Mouse (Mus musculus) gastrocnemius, adult 8-10 months (tissue): Measurements from ENCODE around the gene Clcn7. TPM values are rescaled to one million over a fixed set of nuclear protein-coding genes. Genes with fewer than 3 reads are reported as not detected.
A peak's percentile ranks its signal among the peaks of the same experiment; 100 is the strongest.
"Not testable (repeated sequence)": the region's sequence is repeated elsewhere in the genome, so short reads cannot be mapped to it uniquely, and the experiment has no call there.

ENCODE experiments used
- DNase-seq, 2 experiments: peaks; one replicate each; pipeline ENCODE4 v3.0.0; 2022; ENCODE audit warnings: low spot score in 2 of 2
- total RNA-seq, 4 experiments: library from RNA; stranded (reverse); gene quantifications; 2 replicates each; pipeline ENCODE4 v1.2.4; 2022

The Clcn7 gene
- 10 to 100 TPM; 13.0 to 18.3 (median 16.0) TPM for total RNA-seq

GRCm38 (mm10) chr17:25133275-25133698 lies at the start of gene Clcn7:
Clcn7 (plus strand) TSS chr17:25133391.
- peak; percentile 87 to 91 for DNase-seq

- DNase-seq: peak; percentile 60 to 76
Observed at GRCm38 (mm10) chr17:25083444-25083931, 49.7 kb upstream of the Clcn7 start, which contains the start of gene Tmem204. Tmem204 (minus strand) TSS chr17:25083591.

- DNase-seq: peak; percentile 51 to 81
Observed at GRCm38 (mm10) chr17:25084835-25085385, 48.3 kb upstream of the Clcn7 start.

GRCm38 (mm10) chr17:25086724-25087123 lies 46.5 kb upstream of the Clcn7 start:
- DNase-seq: no peak

GRCm38 (mm10) chr17:25089158-25089557 lies 44.0 kb upstream of the Clcn7 start:
- DNase-seq: no peak

- DNase-seq: no peak
Observed at GRCm38 (mm10) chr17:25090450-25090849, 42.7 kb upstream of the Clcn7 start.

- no peak for DNase-seq
Observed at GRCm38 (mm10) chr17:25096221-25096620, 37.0 kb upstream of the Clcn7 start.

GRCm38 (mm10) chr17:25100052-25100451 lies 33.1 kb upstream of the Clcn7 start:
- no peak for DNase-seq

- DNase-seq: no peak
Observed at GRCm38 (mm10) chr17:25101338-25101737, 31.9 kb upstream of the Clcn7 start.

GRCm38 (mm10) chr17:25107786-25108185 lies 25.4 kb upstream of the Clcn7 start:
- DNase-seq: no peak

- no peak for DNase-seq
Observed at GRCm38 (mm10) chr17:25109578-25109977, 23.6 kb upstream of the Clcn7 start.

GRCm38 (mm10) chr17:25110590-25110989 lies 22.6 kb upstream of the Clcn7 start:
- DNase-seq: no peak

- no peak for DNase-seq
Observed at GRCm38 (mm10) chr17:25111220-25111619, 22.0 kb upstream of the Clcn7 start.

GRCm38 (mm10) chr17:25111739-25112422 lies 21.3 kb upstream of the Clcn7 start:
- peak; percentile 40 to 63 for DNase-seq

- DNase-seq: no peak
Observed at GRCm38 (mm10) chr17:25112423-25112810, 20.8 kb upstream of the Clcn7 start.

GRCm38 (mm10) chr17:25114908-25115645 lies 18.1 kb upstream of the Clcn7 start:
- peak in 1 of 2 experiments; percentile 8 for DNase-seq

GRCm38 (mm10) chr17:25115664-25116432 lies 17.3 kb upstream of the Clcn7 start, which contains the start of gene Telo2:
Telo2 (minus strand) TSS chr17:25115967.
- peak; percentile 87 to 90 for DNase-seq

GRCm38 (mm10) chr17:25117263-25117662 lies 15.9 kb upstream of the Clcn7 start:
- no peak for DNase-seq

GRCm38 (mm10) chr17:25120406-25120805 lies 12.8 kb upstream of the Clcn7 start, which contains the start of gene Ptx4:
Ptx4 (plus strand) TSS chr17:25120760.
- DNase-seq: no peak

- no peak for DNase-seq
Observed at GRCm38 (mm10) chr17:25123979-25124378, 9.2 kb upstream of the Clcn7 start.

- DNase-seq: not testable (repeated sequence)
Observed at GRCm38 (mm10) chr17:25125442-25126060, 7.6 kb upstream of the Clcn7 start.
